8 mouse cellular contexts compared by ENCODE assay signal in the genomic region with DNA sequence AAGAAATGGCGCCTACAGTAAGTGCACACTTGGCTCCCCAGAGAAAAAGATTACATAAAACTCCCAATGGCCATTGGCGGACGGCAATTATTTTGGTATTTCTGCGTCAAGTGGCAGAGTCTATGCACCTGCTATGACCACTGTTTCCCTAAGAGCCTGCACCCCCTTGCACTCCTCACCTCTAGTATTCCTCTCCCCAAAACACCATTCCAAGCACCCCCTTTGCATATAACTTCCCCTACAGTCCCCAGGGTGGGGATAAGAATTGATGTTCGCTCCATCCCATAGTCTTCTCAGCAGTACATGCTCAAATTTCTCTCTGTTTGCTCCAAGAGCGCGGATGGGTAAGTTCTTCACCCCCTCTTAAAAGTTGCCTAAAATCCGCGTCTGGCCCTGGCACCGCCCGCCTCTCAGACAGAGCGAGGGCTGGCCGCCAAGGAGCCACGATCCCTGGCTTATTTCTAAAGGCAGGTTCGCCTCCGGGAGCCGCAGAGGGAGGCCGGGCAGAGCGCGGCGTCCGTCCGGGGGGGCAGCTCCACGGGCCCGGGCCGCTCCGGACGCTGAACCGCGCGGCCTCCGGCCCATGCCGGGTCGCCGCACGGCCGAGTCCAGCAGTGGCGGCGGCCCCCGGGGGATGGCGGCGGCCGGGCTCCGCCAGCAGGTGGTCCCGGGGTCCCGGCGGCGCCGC. TPM values are rescaled to one million over a fixed set of nuclear protein-coding genes. Genes with fewer than 3 reads are reported as not detected.
DNase-seq lines count a peak whose midpoint lies in the region; ATAC-seq and TF ChIP-seq lines count a peak whose summit lies in the region.

No protein-coding gene starts in this region.

- H3K4me3 ChIP-seq in thymus, adult 2 months (ENCODE audit: control insufficient read depth, insufficient read depth, low read length): peak overlapping the region; percentile 25; the same call in 1 of the 2 replicates
- H3K4me3 ChIP-seq in heart, adult 2 months: peak overlapping the region; percentile 71
- H3K4me3 ChIP-seq in intestine, postnatal 0 days (ENCODE audit: low read depth, low read length): peak overlapping the region; percentile 81
- H3K4me3 ChIP-seq in lung, embryonic 16.5 days (ENCODE audit: low read length): peak overlapping the region; percentile 83
- H3K4me3 ChIP-seq in stomach, embryonic 14.5 days (ENCODE audit: low read depth, low read length): peak overlapping the region; percentile 75

- no peaks in the 10 kb centered on the region; the same call in 1 of the 2 replicates for H3K4me1 ChIP-seq in thymus, adult 2 months (replicated peaks; ENCODE audit: control insufficient read depth, insufficient read depth, low read length)
- H3K4me1 ChIP-seq in heart, adult 2 months (ENCODE audit: control insufficient read depth, insufficient read depth, low read length): no peaks in the 10 kb centered on the region
- H3K4me1 ChIP-seq in intestine, postnatal 0 days (replicated peaks; ENCODE audit: control insufficient read depth, insufficient read depth, low read length): peaks cover 5% of the 10 kb centered on the region; the same call in 1 of the 2 replicates
- peaks cover 10% of the 10 kb centered on the region; the same call in 1 of the 2 replicates for H3K4me1 ChIP-seq in lung, embryonic 16.5 days (replicated peaks; ENCODE audit: control insufficient read depth, insufficient read depth, low read length)
- H3K4me1 ChIP-seq in stomach, embryonic 14.5 days (ENCODE audit: control insufficient read depth, insufficient read depth, low read length): no peaks in the 10 kb centered on the region

- ATAC-seq in intestine, postnatal 0 days: peak; percentile 53
- ATAC-seq in lung, embryonic 16.5 days (ENCODE audit: low read depth): peak; percentile 77
- peak; percentile 80 for ATAC-seq in stomach, embryonic 14.5 days (ENCODE audit: insufficient number of reproducible peaks, insufficient read depth, low FRiP score, low read depth)

- TF ChIP-seq CTCF in thymus, adult 2 months (IDR thresholded peaks at IDR 0.05; ENCODE audit: borderline replicate concordance, control insufficient read depth, extremely low read depth, insufficient read depth, low read length, poor library complexity): no peak
- TF ChIP-seq CTCF in heart, adult 2 months (IDR thresholded peaks at IDR 0.05): 0 out of 2 replicates have a peak, but pooled peaks have one; percentile 7
- no peak for TF ChIP-seq CTCF in intestine, postnatal 0 days (IDR thresholded peaks at IDR 0.05; ENCODE audit: low read depth)

- DNase-seq in thymus, adult 2 months: no peak
- DNase-seq in thymus, postnatal 10 days (ENCODE audit: low spot score in 2 of 2): no peak
- DNase-seq in embryo, embryonic 10 days (ENCODE audit: low spot score): peak; percentile 55
- DNase-seq in heart, adult 2 months: no peak
- no peak for DNase-seq in frontal cortex, postnatal 25 days (ENCODE audit: low spot score in 2 of 2)

- H3K27me3 ChIP-seq in thymus, adult 2 months (ENCODE audit: control insufficient read depth, insufficient read depth, low read length): peaks cover 12% of the 10 kb centered on the region
- H3K27me3 ChIP-seq in heart, adult 2 months (ENCODE audit: control insufficient read depth, insufficient read depth, low read length): no peaks in the 10 kb centered on the region
- no peaks in the 10 kb centered on the region for H3K27me3 ChIP-seq in intestine, postnatal 0 days (replicated peaks; ENCODE audit: control insufficient read depth, insufficient read depth, low read length)
- H3K27me3 ChIP-seq in lung, embryonic 16.5 days (ENCODE audit: control insufficient read depth, insufficient read depth, low read depth, low read length): peaks cover 14% of the 10 kb centered on the region
- H3K27me3 ChIP-seq in stomach, embryonic 14.5 days (ENCODE audit: control insufficient read depth, insufficient read depth, low read length): 0 out of 2 replicates have a peak, but pooled peaks cover 8% of the 10 kb centered on the region

- no peak overlapping the region for H3K27ac ChIP-seq in thymus, adult 2 months (ENCODE audit: control insufficient read depth, insufficient read depth, low read length)
- peak overlapping the region; percentile 30; the same call in 1 of the 2 replicates for H3K27ac ChIP-seq in heart, adult 2 months
- peak overlapping the region; percentile 85 for H3K27ac ChIP-seq in intestine, postnatal 0 days (ENCODE audit: low read depth, low read length)
- peak overlapping the region; percentile 83 for H3K27ac ChIP-seq in lung, embryonic 16.5 days (ENCODE audit: low read length)
- H3K27ac ChIP-seq in stomach, embryonic 14.5 days (ENCODE audit: low read length): no peak overlapping the region

- TF ChIP-seq POLR2A in thymus, adult 2 months (IDR thresholded peaks at IDR 0.05; ENCODE audit: control insufficient read depth, extremely low read depth, insufficient read depth, low read length, poor library complexity): no peak
- no peak for TF ChIP-seq POLR2A in heart, adult 2 months (IDR thresholded peaks at IDR 0.05; ENCODE audit: insufficient read depth, low read depth, low read length)

- no peaks in the 10 kb centered on the region for H3K9me3 ChIP-seq in intestine, postnatal 0 days (ENCODE audit: control insufficient read depth)
- H3K9me3 ChIP-seq in lung, embryonic 16.5 days (ENCODE audit: control insufficient read depth, low read length): no peaks in the 10 kb centered on the region
- H3K9me3 ChIP-seq in stomach, embryonic 14.5 days (ENCODE audit: control insufficient read depth, low read depth, low read length): no peaks in the 10 kb centered on the region

- H3K9ac ChIP-seq in heart, adult 2 months (ENCODE audit: low read depth, low read length): peak overlapping the region; percentile 34
- H3K9ac ChIP-seq in intestine, postnatal 0 days (ENCODE audit: low read depth, low read length): peak overlapping the region; percentile 87
- peak overlapping the region; percentile 87 for H3K9ac ChIP-seq in lung, embryonic 16.5 days (ENCODE audit: low read length)
- peak overlapping the region; percentile 60 for H3K9ac ChIP-seq in stomach, embryonic 14.5 days (replicated peaks; ENCODE audit: low read depth, low read length)

- H3K36me3 ChIP-seq in thymus, adult 2 months (ENCODE audit: control insufficient read depth, insufficient read depth, low read length): no peaks in the 10 kb centered on the region
- no peaks in the 10 kb centered on the region for H3K36me3 ChIP-seq in heart, adult 2 months (ENCODE audit: control insufficient read depth, insufficient read depth, low read length)
- no peaks in the 10 kb centered on the region for H3K36me3 ChIP-seq in intestine, postnatal 0 days (ENCODE audit: control insufficient read depth, insufficient read depth)
- no peaks in the 10 kb centered on the region for H3K36me3 ChIP-seq in lung, embryonic 16.5 days (ENCODE audit: control insufficient read depth, insufficient read depth, low read length)
- H3K36me3 ChIP-seq in stomach, embryonic 14.5 days (ENCODE audit: control insufficient read depth, insufficient read depth, low read length): no peaks in the 10 kb centered on the region

- peak overlapping the region; percentile 97 for H3K4me2 ChIP-seq in intestine, postnatal 0 days (replicated peaks; ENCODE audit: low read depth)
- H3K4me2 ChIP-seq in lung, embryonic 16.5 days (ENCODE audit: low read depth, low read length): peak overlapping the region; percentile 94
- peak overlapping the region; percentile 92 for H3K4me2 ChIP-seq in stomach, embryonic 14.5 days (replicated peaks; ENCODE audit: low read depth, low read length)

- WGBS in thymus, adult 2 months: 9% methylated on average over 49 of the region's 49 CpGs
- 6% methylated on average over 49 of the region's 49 CpGs for WGBS in heart, adult 2 months
- 5% methylated on average over 43 of the region's 49 CpGs for WGBS in intestine, postnatal 0 days
- 2% methylated on average over 44 of the region's 49 CpGs for WGBS in lung, embryonic 16.5 days
- 2% methylated on average over 40 of the region's 49 CpGs for WGBS in stomach, embryonic 14.5 days

- no peaks in the 10 kb centered on the region for H3K79me2 ChIP-seq in heart, adult 2 months (replicated peaks; ENCODE audit: control insufficient read depth, insufficient read depth, low read length)

- no peak for TF ChIP-seq EP300 in heart, adult 2 months (IDR thresholded peaks at IDR 0.05; ENCODE audit: insufficient read depth, low read depth, low read length)

- intact Hi-C loops in heart, adult 2 months (cut with DNase I): loop anchor here (5.0 kb wide), 1 partner anchor 165 kb away; a partner anchor contains a TSS

RNA-seq across cellular contexts. Expression of a gene that starts 0.4 kb away (rescaled TPM):
- 0.48 and 0.61 TPM in 2 replicates for polyA plus RNA-seq in thymus, adult 2 months (2012; rRNA removed)
- total RNA-seq in heart, adult 2 months (2021): 1 to 10 TPM; 4.5 to 5.5 TPM
- polyA plus RNA-seq in heart, adult 2 months (2012; rRNA removed): 2.9 and 3.9 TPM in 2 replicates
- polyA plus RNA-seq in intestine, postnatal 0 days (2015; fragmentation: Nextera tagmentation; extraction: Ambion mirVana): 12.8 and 15.5 TPM in 2 replicates
- polyA plus RNA-seq in lung, embryonic 16.5 days (2015; fragmentation: Nextera tagmentation; extraction: Ambion mirVana): 11.9 and 12.3 TPM in 2 replicates
- 6.3 and 6.7 TPM in 2 replicates for polyA plus RNA-seq in stomach, embryonic 14.5 days (2014; fragmentation: Nextera tagmentation; extraction: Ambion mirVana)

Comparison
In these comparisons a context has a peak if more than half of its experiments do, and no peak if none do; other contexts are left out.
1. H3K27ac ChIP-seq: peak in heart, adult 2 months (single experiment), intestine, postnatal 0 days (single experiment) and lung, embryonic 16.5 days (single experiment); none in thymus, adult 2 months (single experiment) and stomach, embryonic 14.5 days (single experiment).
2. H3K4me3 ChIP-seq: peak in every context shown above with its lines; median percentile 83 in lung, embryonic 16.5 days; 81 in intestine, postnatal 0 days; 75 in stomach, embryonic 14.5 days; 71 in heart, adult 2 months; 25 in thymus, adult 2 months.
3. H3K9ac ChIP-seq: peak in every context shown above with its lines; median percentile 87 in intestine, postnatal 0 days; 87 in lung, embryonic 16.5 days; 60 in stomach, embryonic 14.5 days; 34 in heart, adult 2 months.
4. Peak in every context shown above with its lines, with median percentiles within 50 percentile points of each other: ATAC-seq and H3K4me2 ChIP-seq.